Mouse (Mus musculus) spleen, embryonic (tissue): ENCODE results near the gene Efcab6.

ENCODE experiments used
- CTCF ChIA-PET: fragments of 350-600 bp; sonication (Branson Sonifier 250); formaldehyde crosslinking; loops from one replicate; lab custom pipeline; 2022; lab: Charles Lee

The Efcab6 gene

GRCm38 (mm10) chr15:84058841-84059240 is 6.3 kb downstream of the Efcab6 start:
- CTCF ChIA-PET, result no interaction called here

- CTCF ChIA-PET, result interaction anchor here (0.6 kb wide), 1 partner anchor 1077 kb away, joined by 3 read pairs; no protein-coding TSS in a partner anchor
Observed at GRCm38 (mm10) chr15:84056083-84056482, 9.1 kb downstream of the Efcab6 start.

- CTCF ChIA-PET, result no interaction called here
Observed at GRCm38 (mm10) chr15:84053859-84054258, 11.3 kb downstream of the Efcab6 start.

- CTCF ChIA-PET, result no interaction called here
Observed at GRCm38 (mm10) chr15:84053240-84053639, 11.9 kb downstream of the Efcab6 start.

- CTCF ChIA-PET, result no interaction called here
Observed at GRCm38 (mm10) chr15:84052390-84052789, 12.8 kb downstream of the Efcab6 start.

- CTCF ChIA-PET, result no interaction called here
Observed at GRCm38 (mm10) chr15:84049570-84049969, 15.6 kb downstream of the Efcab6 start.

- CTCF ChIA-PET, result no interaction called here
Observed at GRCm38 (mm10) chr15:84045562-84045961, 19.6 kb downstream of the Efcab6 start.

- CTCF ChIA-PET, result no interaction called here
Observed at GRCm38 (mm10) chr15:84037067-84037466, 28.1 kb downstream of the Efcab6 start.

- CTCF ChIA-PET, result no interaction called here
Observed at GRCm38 (mm10) chr15:84025651-84026050, 39.5 kb downstream of the Efcab6 start.

GRCm38 (mm10) chr15:84024851-84025250 is 40.3 kb downstream of the Efcab6 start:
- CTCF ChIA-PET, result no interaction called here

GRCm38 (mm10) chr15:84009366-84010083 is 55.7 kb downstream of the Efcab6 start:
- CTCF ChIA-PET, result no interaction called here

- CTCF ChIA-PET, result no interaction called here
Observed at GRCm38 (mm10) chr15:84004306-84004705, 60.9 kb downstream of the Efcab6 start.

- CTCF ChIA-PET, result no interaction called here
Observed at GRCm38 (mm10) chr15:83999071-83999470, 66.1 kb downstream of the Efcab6 start.

- CTCF ChIA-PET, result no interaction called here
Observed at GRCm38 (mm10) chr15:83998586-83998985, 66.6 kb downstream of the Efcab6 start.

- CTCF ChIA-PET, result no interaction called here
Observed at GRCm38 (mm10) chr15:83998115-83998514, 67.1 kb downstream of the Efcab6 start.

- CTCF ChIA-PET, result no interaction called here
Observed at GRCm38 (mm10) chr15:83997550-83997949, 67.6 kb downstream of the Efcab6 start.

GRCm38 (mm10) chr15:83996864-83997263 is 68.3 kb downstream of the Efcab6 start:
- CTCF ChIA-PET, result no interaction called here

- CTCF ChIA-PET, result no interaction called here
Observed at GRCm38 (mm10) chr15:83992191-83992590, 73.0 kb downstream of the Efcab6 start.

- CTCF ChIA-PET, result no interaction called here
Observed at GRCm38 (mm10) chr15:83991461-83991860, 73.7 kb downstream of the Efcab6 start.

- CTCF ChIA-PET, result no interaction called here
Observed at GRCm38 (mm10) chr15:83989241-83989640, 75.9 kb downstream of the Efcab6 start.

GRCm38 (mm10) chr15:83988087-83988486 is 77.1 kb downstream of the Efcab6 start:
- CTCF ChIA-PET, result no interaction called here

- CTCF ChIA-PET, result no interaction called here
Observed at GRCm38 (mm10) chr15:83982186-83982936, 82.8 kb downstream of the Efcab6 start.

- CTCF ChIA-PET, result interaction anchor here (0.7 kb wide), 1 partner anchor 307 kb away, joined by 6 read pairs; no protein-coding TSS in a partner anchor
Observed at GRCm38 (mm10) chr15:83978865-83979264, 86.3 kb downstream of the Efcab6 start.
